Mouse (Mus musculus): ENCODE data around the gene Vmn2r48.
"Not testable (repeated sequence)": the region's sequence is repeated elsewhere in the genome, so short reads cannot be mapped to it uniquely, and the experiment has no call there.

The Vmn2r48 gene

DNA sequence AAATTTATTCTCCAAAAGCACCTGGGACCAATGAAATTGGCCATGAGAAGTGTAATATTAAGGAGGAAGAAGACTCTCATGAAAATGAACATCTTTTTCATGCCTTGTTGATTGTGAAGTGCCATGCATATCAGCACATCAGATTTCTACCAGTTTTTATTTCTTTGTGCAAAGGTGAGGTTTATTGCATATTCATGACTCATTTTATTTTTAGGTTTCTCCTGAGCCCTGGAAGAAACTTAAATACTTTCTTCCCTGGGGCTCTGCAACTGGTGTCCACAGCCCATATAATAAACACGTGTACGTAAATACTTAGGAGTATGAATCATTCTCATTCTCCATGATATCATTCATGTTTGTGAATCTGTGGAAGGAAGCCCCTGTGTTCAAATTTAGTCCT lies at the start of gene Vmn2r48:
Gene Vmn2r48 (minus strand): TSS at position 101 of the 400 bp plus-strand sequence.
- TF ChIP-seq GATA4 (IDR thresholded peaks at IDR 0.05; ENCODE audit: insufficient replicate concordance, low read length) = not testable (repeated sequence)

DNA sequence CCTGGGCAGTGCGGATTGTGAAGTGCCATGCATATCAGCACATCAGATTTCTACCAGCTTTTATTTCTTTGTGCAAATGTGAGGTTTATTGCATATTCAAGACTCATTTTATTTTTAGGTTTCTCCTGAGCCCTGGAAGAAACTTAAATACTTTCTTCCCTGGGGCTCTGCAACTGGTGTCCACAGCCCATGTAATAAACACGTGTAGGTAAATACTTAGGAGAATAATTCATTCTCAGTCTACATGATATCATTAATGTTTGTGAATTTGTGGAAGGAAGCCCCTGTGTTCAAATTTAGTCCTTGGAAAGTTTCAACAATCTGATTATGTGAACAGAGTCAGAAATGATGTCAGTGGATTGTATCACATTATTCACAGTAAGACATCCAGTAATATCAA lies 38.8 kb upstream of the Vmn2r48 start, which contains the start of gene Vmn2r49:
Gene Vmn2r49 (minus strand): TSS at position 101 of the 400 bp plus-strand sequence.
- TF ChIP-seq GATA4 (IDR thresholded peaks at IDR 0.05; ENCODE audit: insufficient replicate concordance, low read length) = not testable (repeated sequence)

Measured in liver, adult (tissue).